Mouse (Mus musculus) hindbrain, embryonic 12.5 days (tissue): Measurements from ENCODE around the gene Etnk1. TPM values are rescaled to one million over a fixed set of nuclear protein-coding genes. Genes with fewer than 3 reads are reported as not detected.

Experiments used
- polyA plus RNA-seq: library from polyadenylated mRNA; unstranded; fragments of >200 nt; fragmentation: Nextera tagmentation; extraction: Ambion mirVana; gene quantifications from 2 replicates; pipeline ENCODE4 v1.2.1, GENCODE M21; 2016

Gene Etnk1
- polyA plus RNA-seq, 1 experiment from 2014 or later, result 45.9 TPM

Other genes with a start within 250 kb of the Etnk1 start
- gene St8sia1, start 202.8 kb upstream of the Etnk1 start, polyA plus RNA-seq, result 9.1 TPM in 2 replicates
- 51.0 and 52.6 TPM in 2 replicates for gene C2cd5, start 67.1 kb upstream of the Etnk1 start, polyA plus RNA-seq